Mouse (Mus musculus) retina, postnatal 7 days (tissue): ENCODE results near the gene Epha2.
A peak's percentile ranks its signal among the peaks of the same experiment; 100 is the strongest.

Experiments
- DNase-seq: peaks from one replicate; pipeline ENCODE4 v3.0.0-alpha.2; 2012; ENCODE audit warnings: low read depth, low spot score

Gene Epha2

GRCm38 (mm10) chr4:141301116-141301553 is at the start of gene Epha2:
TSS of gene Epha2 (plus strand) at chr4:141301240.
- peak; percentile 61 for DNase-seq

GRCm38 (mm10) chr4:141252641-141253040 is 48.4 kb upstream of the Epha2 start:
- no peak for DNase-seq

- no peak for DNase-seq
Measured at GRCm38 (mm10) chr4:141254234-141254633, 46.8 kb upstream of the Epha2 start.

GRCm38 (mm10) chr4:141257440-141257839 is 43.6 kb upstream of the Epha2 start:
- no peak for DNase-seq

- no peak for DNase-seq
Measured at GRCm38 (mm10) chr4:141259413-141259812, 41.6 kb upstream of the Epha2 start.

GRCm38 (mm10) chr4:141260007-141260723 is 40.9 kb upstream of the Epha2 start:
- DNase-seq, result no peak

GRCm38 (mm10) chr4:141262906-141263637 is 38.0 kb upstream of the Epha2 start:
- no peak for DNase-seq

- DNase-seq, result no peak
Measured at GRCm38 (mm10) chr4:141265979-141266637, 34.9 kb upstream of the Epha2 start.

GRCm38 (mm10) chr4:141267250-141267649 is 33.8 kb upstream of the Epha2 start:
- no peak for DNase-seq

GRCm38 (mm10) chr4:141267837-141268236 is 33.2 kb upstream of the Epha2 start:
- DNase-seq, result peak; percentile 60

- DNase-seq, result no peak
Measured at GRCm38 (mm10) chr4:141268350-141268749, 32.7 kb upstream of the Epha2 start.

- no peak for DNase-seq
Measured at GRCm38 (mm10) chr4:141269080-141269479, 32.0 kb upstream of the Epha2 start.

- no peak for DNase-seq
Measured at GRCm38 (mm10) chr4:141270201-141270940, 30.7 kb upstream of the Epha2 start.

- no peak for DNase-seq
Measured at GRCm38 (mm10) chr4:141271228-141271627, 29.8 kb upstream of the Epha2 start.

- no peak for DNase-seq
Measured at GRCm38 (mm10) chr4:141271721-141272120, 29.3 kb upstream of the Epha2 start.

- no peak for DNase-seq
Measured at GRCm38 (mm10) chr4:141272878-141273277, 28.2 kb upstream of the Epha2 start.

- peak; percentile 67 for DNase-seq
Measured at GRCm38 (mm10) chr4:141273296-141273695, 27.7 kb upstream of the Epha2 start.

GRCm38 (mm10) chr4:141274485-141275341 is 26.3 kb upstream of the Epha2 start:
- DNase-seq, result no peak

GRCm38 (mm10) chr4:141277157-141277556 is 23.9 kb upstream of the Epha2 start:
- no peak for DNase-seq

- no peak for DNase-seq
Measured at GRCm38 (mm10) chr4:141278154-141278553, 22.9 kb upstream of the Epha2 start.

- DNase-seq, result no peak
Measured at GRCm38 (mm10) chr4:141279327-141279726, 21.7 kb upstream of the Epha2 start.
